Mouse (Mus musculus): ENCODE results near the gene Trmt6. TPM values are rescaled to one million over a fixed set of nuclear protein-coding genes. Genes with fewer than 3 reads are reported as not detected.

Trmt6 gene
- polyA plus RNA-seq, 1 experiment from 2014 or later, result 21.8 TPM

DNA sequence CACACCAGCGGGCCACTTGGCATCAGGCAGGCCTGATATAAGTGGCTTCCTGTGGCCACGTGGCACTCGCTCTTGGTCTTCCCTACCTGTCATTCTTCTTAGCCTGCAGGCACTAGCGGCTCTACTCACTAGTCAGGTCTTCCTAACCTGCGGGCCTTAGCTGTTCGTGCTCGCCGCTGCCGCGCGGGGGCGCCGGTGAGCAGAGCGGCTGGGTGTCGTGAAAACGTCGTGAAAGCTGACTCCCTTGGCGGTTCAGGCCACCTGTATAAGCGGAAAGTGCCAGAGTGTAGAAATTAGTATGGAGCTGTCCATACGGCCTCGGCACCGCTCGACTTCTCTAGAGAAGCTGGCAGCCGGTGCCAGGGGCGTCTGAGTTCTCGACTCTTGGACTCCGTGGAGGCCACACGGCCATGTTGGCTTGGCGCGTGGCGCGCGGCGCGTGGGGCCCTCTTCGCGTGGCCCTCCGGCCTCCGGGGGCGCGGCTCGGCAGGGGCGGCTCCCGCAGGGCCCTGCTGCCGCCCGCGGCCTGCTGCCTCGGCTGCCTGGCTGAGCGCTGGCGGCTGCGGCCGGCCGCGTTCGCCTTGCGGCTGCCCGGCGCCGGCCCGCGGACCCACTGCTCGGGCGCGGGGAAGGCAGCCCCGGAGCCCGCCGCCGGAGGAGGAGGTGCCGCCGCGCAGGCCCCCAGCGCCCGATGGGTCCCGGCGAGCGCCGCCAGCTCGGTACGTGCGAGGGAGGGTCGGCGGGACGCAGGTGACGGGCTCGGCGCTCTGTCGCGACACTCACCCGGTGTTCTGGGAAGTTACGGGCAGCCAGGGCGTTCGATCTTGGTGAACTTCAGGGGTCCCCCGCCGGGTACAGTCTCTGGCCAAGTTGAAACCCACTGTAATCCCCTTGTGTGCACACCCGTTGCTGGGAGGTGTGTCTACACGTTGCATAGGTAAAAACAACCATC lies 30.8 kb upstream of the Trmt6 start, which contains the start of gene Crls1:
Crls1 (plus strand) TSS at position 260 of the 952 bp plus-strand sequence.
- Histone ChIP-seq H3K4me3 (ENCODE audit: low read length) (peak within 1 kb of the TSS; percentile 98), H3K27me3 (ENCODE audit: control insufficient read depth, insufficient read depth, low read depth, low read length) (no peaks in the 10 kb centered on the region), H3K4me2 (ENCODE audit: low read depth, low read length) (peak within 1 kb of the TSS; percentile 85), H3K4me1 (replicated peaks; ENCODE audit: control insufficient read depth, insufficient read depth, low read length) (peaks cover 11% of the 10 kb centered on the region), H3K36me3 (ENCODE audit: control insufficient read depth, insufficient read depth, low read length) (peaks cover 8% of the 10 kb centered on the region), H3K9ac (ENCODE audit: low read length) (peak within 1 kb of the TSS; percentile 91), H3K9me3 (ENCODE audit: control insufficient read depth, low read length) (no peaks in the 10 kb centered on the region), H3K27ac (ENCODE audit: low read length) (peak within 1 kb of the TSS; percentile 82)
- ATAC-seq (ENCODE audit: low read depth), result peak; percentile 92
- under 1% methylated on average over 76 of the region's 96 CpGs for WGBS

DNA sequence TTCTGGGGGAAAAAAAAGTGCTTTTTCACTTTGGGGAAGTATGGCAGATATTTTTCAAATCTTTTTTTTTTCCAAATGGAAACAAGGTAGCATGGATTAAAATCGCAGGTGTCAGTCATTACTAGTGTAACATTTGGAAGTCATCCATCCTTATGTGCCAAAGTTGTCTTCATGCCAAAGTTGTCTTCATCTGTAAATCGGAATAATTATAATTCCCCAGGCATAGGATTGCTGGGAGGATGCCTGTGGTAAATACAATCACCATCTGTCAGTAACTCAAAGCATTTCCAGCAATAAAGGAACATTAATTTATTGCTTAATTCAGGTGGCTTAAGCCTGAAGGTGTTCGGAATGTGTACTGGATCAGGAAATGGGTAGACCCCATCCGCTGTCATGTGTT lies 25.2 kb upstream of the Trmt6 start:
- Histone ChIP-seq H3K9ac (ENCODE audit: low read length) (no peak overlapping the region), H3K9me3 (ENCODE audit: control insufficient read depth, low read length) (no peaks in the 10 kb centered on the region), H3K4me3 (ENCODE audit: low read length) (no peak overlapping the region), H3K27me3 (ENCODE audit: control insufficient read depth, insufficient read depth, low read depth, low read length) (no peaks in the 10 kb centered on the region), H3K36me3 (ENCODE audit: control insufficient read depth, insufficient read depth, low read length) (0 out of 2 replicates have a peak, but pooled peaks cover 4% of the 10 kb centered on the region), H3K4me1 (replicated peaks; ENCODE audit: control insufficient read depth, insufficient read depth, low read length) (no peaks in the 10 kb centered on the region), H3K27ac (ENCODE audit: low read length) (no peak overlapping the region), H3K4me2 (ENCODE audit: low read depth, low read length) (no peak overlapping the region)
- no peak for ATAC-seq (ENCODE audit: low read depth)
- 89% methylated on average over 4 of the region's 4 CpGs for WGBS

GRCm38 (mm10) chr2:132802976-132803375 lies 12.9 kb downstream of the Trmt6 start:
- Histone ChIP-seq H3K36me3 (ENCODE audit: control insufficient read depth, insufficient read depth, low read length) (peaks cover 17% of the 10 kb centered on the region), H3K9ac (ENCODE audit: low read length) (no peak overlapping the region), H3K4me1 (replicated peaks; ENCODE audit: control insufficient read depth, insufficient read depth, low read length) (no peaks in the 10 kb centered on the region), H3K27ac (ENCODE audit: low read length) (no peak overlapping the region), H3K4me3 (ENCODE audit: low read length) (no peak overlapping the region), H3K9me3 (ENCODE audit: control insufficient read depth, low read length) (no peaks in the 10 kb centered on the region), H3K4me2 (ENCODE audit: low read depth, low read length) (no peak overlapping the region), H3K27me3 (ENCODE audit: control insufficient read depth, insufficient read depth, low read depth, low read length) (no peaks in the 10 kb centered on the region)
- 80% methylated on average over 2 of the region's 2 CpGs for WGBS
- no peak for ATAC-seq (ENCODE audit: low read depth)

- Histone ChIP-seq H3K4me3 (ENCODE audit: low read length) (no peak overlapping the region), H3K4me2 (ENCODE audit: low read depth, low read length) (no peak overlapping the region), H3K36me3 (ENCODE audit: control insufficient read depth, insufficient read depth, low read length) (no peaks in the 10 kb centered on the region), H3K27ac (ENCODE audit: low read length) (no peak overlapping the region), H3K27me3 (ENCODE audit: control insufficient read depth, insufficient read depth, low read depth, low read length) (no peaks in the 10 kb centered on the region), H3K4me1 (replicated peaks; ENCODE audit: control insufficient read depth, insufficient read depth, low read length) (no peaks in the 10 kb centered on the region), H3K9ac (ENCODE audit: low read length) (no peak overlapping the region), H3K9me3 (ENCODE audit: control insufficient read depth, low read length) (no peaks in the 10 kb centered on the region)
- 80% methylated on average over 7 of the region's 7 CpGs for WGBS
- no peak for ATAC-seq (ENCODE audit: low read depth)
These were observed 21.7 kb downstream of the Trmt6 start for GRCm38 (mm10) chr2:132794204-132794586.

DNA sequence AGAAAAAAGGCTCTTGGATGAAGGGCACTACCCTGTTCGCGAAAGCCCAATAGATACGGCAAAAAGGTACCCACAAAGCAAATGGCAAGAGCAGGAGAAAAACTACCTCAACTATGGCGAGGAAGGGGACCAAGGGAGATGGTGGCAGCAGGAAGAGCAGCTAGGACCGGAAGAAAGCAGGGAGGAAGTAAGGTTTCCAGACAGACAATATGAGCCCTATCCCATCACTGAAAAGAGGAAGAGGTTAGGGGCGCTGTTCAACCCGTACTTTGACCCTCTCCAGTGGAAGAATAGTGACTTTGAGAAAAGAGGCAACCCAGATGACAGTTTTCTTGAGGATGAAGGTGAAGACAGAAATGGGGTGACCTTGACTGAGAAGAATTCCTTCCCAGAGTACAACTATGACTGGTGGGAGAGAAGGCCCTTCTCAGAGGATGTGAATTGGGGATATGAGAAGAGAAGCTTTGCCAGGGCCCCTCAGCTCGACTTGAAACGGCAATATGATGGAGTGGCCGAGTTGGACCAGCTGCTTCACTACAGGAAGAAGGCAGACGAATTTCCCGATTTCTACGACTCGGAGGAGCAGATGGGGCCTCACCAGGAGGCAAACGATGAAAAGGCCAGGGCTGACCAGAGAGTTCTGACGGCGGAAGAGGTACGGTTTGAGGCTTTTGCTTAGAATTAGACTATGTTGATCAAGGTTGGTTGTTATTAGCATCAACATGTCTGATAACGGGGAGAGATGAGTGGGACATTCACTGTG lies 22.2 kb downstream of the Trmt6 start:
- Histone ChIP-seq H3K9me3 (ENCODE audit: control insufficient read depth, low read length) (no peaks in the 10 kb centered on the region), H3K36me3 (ENCODE audit: control insufficient read depth, insufficient read depth, low read length) (no peaks in the 10 kb centered on the region), H3K4me3 (ENCODE audit: low read length) (no peak overlapping the region), H3K9ac (ENCODE audit: low read length) (no peak overlapping the region), H3K4me1 (replicated peaks; ENCODE audit: control insufficient read depth, insufficient read depth, low read length) (no peaks in the 10 kb centered on the region), H3K27ac (ENCODE audit: low read length) (no peak overlapping the region), H3K4me2 (ENCODE audit: low read depth, low read length) (no peak overlapping the region), H3K27me3 (ENCODE audit: control insufficient read depth, insufficient read depth, low read depth, low read length) (no peaks in the 10 kb centered on the region)
- ATAC-seq (ENCODE audit: low read depth), result no peak
- 81% methylated on average over 19 of the region's 19 CpGs for WGBS

DNA sequence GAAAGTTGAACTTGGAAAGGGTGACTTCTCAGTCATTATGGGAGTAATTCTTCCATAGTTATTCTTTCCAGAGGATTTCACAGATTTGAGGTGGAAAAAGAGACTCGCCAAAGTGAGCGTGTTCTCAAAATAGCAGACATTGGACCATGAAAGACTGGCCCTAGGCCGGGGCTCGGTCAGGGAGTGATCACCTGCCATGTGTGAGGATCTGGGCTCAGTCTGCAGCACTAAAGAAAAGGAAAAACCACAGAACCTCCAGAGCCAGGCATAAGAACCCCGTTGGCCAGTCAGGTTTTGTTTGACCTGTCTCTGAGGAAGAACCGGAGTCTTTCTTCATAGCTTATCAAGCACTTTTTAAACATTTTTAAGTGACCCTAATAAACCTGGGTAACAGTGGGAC lies 31.8 kb downstream of the Trmt6 start:
- 77% methylated on average over 6 of the region's 6 CpGs for WGBS
- no peaks in the 10 kb centered on the region; the same call in 1 of the 2 replicates for H3K27me3 ChIP-seq (ENCODE audit: control insufficient read depth, insufficient read depth, low read depth, low read length)
- no peak overlapping the region for H3K27ac ChIP-seq (ENCODE audit: low read length)
- no peak overlapping the region for H3K4me2 ChIP-seq (ENCODE audit: low read depth, low read length)
- no peak for ATAC-seq (ENCODE audit: low read depth)
- no peaks in the 10 kb centered on the region for H3K9me3 ChIP-seq (ENCODE audit: control insufficient read depth, low read length)
- peaks cover 4% of the 10 kb centered on the region; the same call in 1 of the 2 replicates for H3K4me1 ChIP-seq (replicated peaks; ENCODE audit: control insufficient read depth, insufficient read depth, low read length)
- no peaks in the 10 kb centered on the region for H3K36me3 ChIP-seq (ENCODE audit: control insufficient read depth, insufficient read depth, low read length)
- H3K9ac ChIP-seq (ENCODE audit: low read length), result no peak overlapping the region
- no peak overlapping the region for H3K4me3 ChIP-seq (ENCODE audit: low read length)

DNA sequence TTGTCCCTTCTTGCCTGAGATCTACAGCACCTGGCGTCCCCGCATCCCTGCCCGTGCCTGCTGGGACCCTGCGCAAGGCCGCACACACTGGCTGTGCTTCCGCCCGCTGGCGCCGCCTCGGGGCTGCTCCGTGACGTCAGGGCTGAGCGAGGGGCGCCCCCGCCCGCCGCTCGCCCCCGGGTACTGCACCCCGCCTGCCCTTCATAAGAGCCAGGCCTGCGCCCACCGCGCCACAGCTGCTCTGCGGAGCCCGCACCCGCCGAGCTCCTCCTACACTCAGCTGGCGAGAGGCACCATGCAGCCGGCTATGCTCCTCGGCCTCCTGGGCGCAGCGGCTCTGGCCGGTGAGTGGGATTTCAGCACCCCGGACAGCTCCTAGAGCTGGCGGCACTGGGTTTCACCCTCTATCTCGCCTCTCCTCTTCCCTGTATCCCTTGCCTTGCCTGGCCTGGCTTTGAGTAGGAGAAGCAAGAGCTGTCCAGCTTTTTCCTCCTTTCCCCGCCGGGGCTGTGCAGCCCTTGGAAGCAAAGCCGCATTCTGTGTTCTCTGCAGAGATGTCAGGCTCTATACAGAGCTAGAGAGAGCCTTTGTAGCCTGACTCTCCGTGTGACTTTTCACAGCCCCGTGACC lies 34.3 kb downstream of the Trmt6 start:
- Histone ChIP-seq H3K27me3 (ENCODE audit: control insufficient read depth, insufficient read depth, low read depth, low read length) (no peaks in the 10 kb centered on the region; the same call in 1 of the 2 replicates), H3K4me1 (replicated peaks; ENCODE audit: control insufficient read depth, insufficient read depth, low read length) (peaks cover 4% of the 10 kb centered on the region; the same call in 1 of the 2 replicates), H3K4me3 (ENCODE audit: low read length) (peak overlapping the region; percentile 42), H3K4me2 (ENCODE audit: low read depth, low read length) (peak overlapping the region; percentile 73), H3K36me3 (ENCODE audit: control insufficient read depth, insufficient read depth, low read length) (no peaks in the 10 kb centered on the region), H3K9me3 (ENCODE audit: control insufficient read depth, low read length) (no peaks in the 10 kb centered on the region), H3K9ac (ENCODE audit: low read length) (no peak overlapping the region), H3K27ac (ENCODE audit: low read length) (no peak overlapping the region)
- ATAC-seq (ENCODE audit: low read depth), result peak; percentile 98
- WGBS, result under 1% methylated on average over 37 of the region's 41 CpGs

DNA sequence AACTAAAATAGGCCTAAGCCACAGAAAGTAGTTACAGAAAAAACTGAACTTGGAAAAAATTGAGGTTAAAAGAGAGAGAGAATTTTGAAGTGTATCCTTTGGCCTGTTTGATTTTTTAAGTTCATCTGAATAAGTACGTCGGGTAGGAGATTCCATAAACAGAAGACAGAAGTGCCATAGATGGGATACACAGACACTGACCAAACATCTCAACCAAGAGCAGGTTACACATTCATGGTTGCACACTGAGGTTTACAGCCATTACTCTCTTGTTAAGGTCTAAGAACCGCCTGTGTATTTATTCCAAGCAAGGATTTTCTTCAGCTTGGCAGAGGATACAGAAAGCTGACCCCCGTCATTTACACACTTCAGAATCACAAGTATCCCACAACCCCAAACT lies 34.9 kb downstream of the Trmt6 start, which contains the start of gene Chgb:
Chgb (plus strand) TSS at position 301 of the 400 bp plus-strand sequence.
- Histone ChIP-seq H3K9me3 (ENCODE audit: control insufficient read depth, low read length) (no peaks in the 10 kb centered on the region), H3K9ac (ENCODE audit: low read length) (no peak within 1 kb of the TSS), H3K36me3 (ENCODE audit: control insufficient read depth, insufficient read depth, low read length) (no peaks in the 10 kb centered on the region), H3K27me3 (ENCODE audit: control insufficient read depth, insufficient read depth, low read depth, low read length) (no peaks in the 10 kb centered on the region; the same call in 1 of the 2 replicates), H3K27ac (ENCODE audit: low read length) (no peak within 1 kb of the TSS), H3K4me3 (ENCODE audit: low read length) (peak within 1 kb of the TSS; percentile 42), H3K4me1 (replicated peaks; ENCODE audit: control insufficient read depth, insufficient read depth, low read length) (peaks cover 4% of the 10 kb centered on the region; the same call in 1 of the 2 replicates), H3K4me2 (ENCODE audit: low read depth, low read length) (peak within 1 kb of the TSS; percentile 73)
- ATAC-seq (ENCODE audit: low read depth), result no peak
- 10% methylated on average over 4 of the region's 4 CpGs for WGBS
